Mouse (Mus musculus) cerebellum, adult 2 months (tissue): ENCODE results near the gene Abcc5.

ENCODE experiments used
- CTCF ChIP-seq: fragments of 200-500 bp; IDR thresholded peaks from 2 replicates; pipeline ENCODE4 v1.5.1; 2011; ENCODE audit warnings: low read depth, mild to moderate bottlenecking, control low read depth, low read length, moderate library complexity, borderline replicate concordance; ENCODE audit not compliant: insufficient read depth
- POLR2A ChIP-seq: fragments of 200-500 bp; IDR thresholded peaks from 2 replicates; pipeline ENCODE4 v1.6.1; 2011; ENCODE audit warnings: low read length, control low read depth, borderline replicate concordance; ENCODE audit not compliant: insufficient read depth

- TF ChIP-seq CTCF (no peak), POLR2A (no peak)
Measured at GRCm38 (mm10) chr16:20474786-20475185, 48.6 kb upstream of the Abcc5 start.
